Mouse (Mus musculus) spleen, adult 18-20 months (tissue): Measurements from ENCODE around the gene Gm3336.
A peak's percentile ranks its signal among the peaks of the same experiment; 100 is the strongest.

Source experiments
- DNase-seq, 2 experiments: peaks; one replicate each; pipeline ENCODE4 v3.0.0; 2022; ENCODE audit warnings: mixed read lengths in 2 of 2

The Gm3336 gene

DNA sequence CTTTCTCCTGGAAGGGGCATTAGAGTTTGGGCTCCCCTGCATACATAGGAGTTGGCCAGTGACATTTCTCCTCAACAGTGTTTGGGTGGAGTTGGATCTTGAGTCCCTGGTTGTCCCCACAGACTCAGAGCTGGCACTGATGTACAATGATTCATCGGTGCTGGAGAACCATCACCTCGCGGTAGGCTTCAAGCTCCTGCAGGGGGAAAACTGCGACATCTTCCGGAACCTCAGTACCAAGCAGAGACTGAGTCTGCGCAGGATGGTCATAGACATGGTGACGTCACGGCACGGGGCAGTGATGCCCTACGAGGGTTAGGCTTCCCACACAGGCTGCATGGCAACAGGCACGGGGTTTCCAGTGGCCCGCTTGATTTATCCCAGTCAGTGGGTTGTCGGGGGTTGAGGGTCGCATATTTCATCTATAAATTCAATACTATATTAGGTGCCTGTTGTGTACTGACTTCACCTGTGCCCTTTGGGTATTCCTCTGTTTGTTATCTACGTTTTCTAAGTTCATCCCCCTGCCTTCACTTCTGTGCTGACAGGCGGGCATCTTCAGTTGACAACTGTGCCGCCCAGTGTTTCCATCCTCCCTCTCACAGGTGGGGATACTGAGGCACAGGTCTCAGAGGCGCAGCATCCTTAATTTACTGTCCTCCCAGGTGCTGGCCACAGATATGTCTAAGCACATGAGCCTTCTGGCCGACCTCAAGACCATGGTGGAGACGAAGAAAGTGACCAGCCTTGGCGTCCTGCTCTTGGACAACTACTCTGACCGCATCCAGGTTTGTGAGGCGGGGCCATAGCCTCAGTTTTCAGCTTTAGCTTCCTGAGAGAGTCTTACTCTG lies 30.1 kb downstream of the Gm3336 start:
- DNase-seq = peak in 1 of 2 experiments; percentile 1

DNA sequence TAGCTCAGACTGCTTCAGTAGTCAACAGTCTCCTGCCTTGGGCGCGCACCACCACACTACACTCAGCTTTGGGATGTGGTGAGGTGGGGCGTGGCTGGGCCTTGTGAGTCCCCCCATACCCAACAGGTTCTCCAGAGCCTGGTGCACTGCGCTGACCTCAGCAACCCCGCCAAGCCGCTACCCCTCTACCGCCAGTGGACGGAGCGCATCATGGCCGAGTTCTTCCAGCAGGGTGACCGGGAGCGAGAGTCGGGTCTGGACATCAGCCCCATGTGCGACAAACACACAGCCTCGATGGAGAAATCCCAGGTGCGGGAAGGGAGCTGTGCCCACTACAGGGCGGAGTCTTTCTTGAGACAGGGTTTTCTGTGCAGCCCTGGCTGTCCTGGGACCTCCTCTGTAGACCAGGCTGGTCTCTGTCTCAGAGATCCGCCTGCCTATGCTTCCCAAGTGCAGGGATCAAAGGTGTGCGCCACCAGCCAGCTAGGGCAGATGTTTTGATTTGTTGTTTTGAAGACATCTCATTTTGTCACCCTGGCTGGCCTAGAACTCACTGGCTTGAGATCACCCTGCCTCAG lies 30.8 kb downstream of the Gm3336 start:
- peak in 1 of 2 experiments; percentile 8 for DNase-seq

DNA sequence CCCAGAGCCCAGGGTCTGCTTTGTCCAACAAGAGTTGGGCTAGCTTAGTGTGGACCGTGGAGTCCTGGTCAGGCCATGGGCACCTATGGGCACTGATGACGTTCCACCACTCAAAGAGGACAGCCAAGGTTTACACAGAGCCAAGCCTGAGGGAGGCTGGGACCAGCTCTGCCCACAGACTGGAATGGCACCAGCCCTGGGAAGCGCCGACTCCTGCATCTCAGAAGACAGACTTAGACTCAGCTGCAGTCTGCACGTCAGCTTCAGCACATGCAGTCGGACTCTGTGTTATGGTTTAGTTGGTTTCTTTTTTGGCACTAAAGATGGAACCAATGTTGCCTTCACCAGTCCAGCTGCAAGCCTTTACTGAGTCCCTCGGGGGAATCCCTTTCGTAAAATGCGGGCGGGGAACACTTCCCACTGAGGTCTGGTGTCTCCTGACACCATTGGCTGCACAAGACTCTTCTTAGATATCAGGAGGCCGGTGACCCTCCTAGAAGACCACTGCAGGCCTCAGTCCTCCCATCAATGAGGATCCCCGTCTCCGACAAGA lies 31.9 kb downstream of the Gm3336 start:
- peak; percentile 1 to 2 for DNase-seq

DNA sequence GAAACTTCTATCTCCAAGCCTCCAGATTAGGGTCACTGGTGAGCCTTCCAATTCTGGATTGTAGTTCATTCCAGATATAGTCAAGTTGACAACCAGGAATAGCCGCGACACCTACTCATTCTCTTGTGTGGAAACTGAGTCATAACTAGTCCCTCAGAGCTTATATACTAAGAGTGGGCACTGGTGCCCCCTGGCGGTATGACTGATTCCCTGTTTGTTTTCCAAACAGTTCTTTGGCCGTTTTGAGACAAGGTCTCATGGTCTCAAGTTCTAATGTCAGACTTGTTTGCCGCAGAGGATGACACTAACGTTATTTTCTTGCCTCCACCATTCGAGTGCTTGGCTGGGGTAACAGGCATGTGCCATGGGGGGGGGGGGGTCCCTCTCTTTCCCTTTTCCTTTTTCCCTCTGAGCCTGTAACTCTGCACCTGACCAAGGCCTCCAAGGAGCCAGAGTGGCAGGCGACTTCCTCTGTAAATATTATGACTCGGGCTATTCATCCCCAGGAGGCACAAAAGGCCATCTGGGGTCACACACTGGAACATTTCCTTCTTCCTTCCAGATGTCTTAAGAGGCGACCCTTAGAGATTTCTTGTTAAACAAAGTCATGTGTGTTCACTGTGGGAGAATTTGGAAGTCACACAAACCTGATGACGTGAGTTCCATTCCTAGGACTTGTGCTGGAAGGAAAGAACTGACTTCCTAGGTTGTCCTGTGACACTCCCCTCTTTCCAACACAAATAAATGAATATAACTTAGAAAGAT lies 33.8 kb downstream of the Gm3336 start:
- DNase-seq = peak; percentile 61 to 85

DNA sequence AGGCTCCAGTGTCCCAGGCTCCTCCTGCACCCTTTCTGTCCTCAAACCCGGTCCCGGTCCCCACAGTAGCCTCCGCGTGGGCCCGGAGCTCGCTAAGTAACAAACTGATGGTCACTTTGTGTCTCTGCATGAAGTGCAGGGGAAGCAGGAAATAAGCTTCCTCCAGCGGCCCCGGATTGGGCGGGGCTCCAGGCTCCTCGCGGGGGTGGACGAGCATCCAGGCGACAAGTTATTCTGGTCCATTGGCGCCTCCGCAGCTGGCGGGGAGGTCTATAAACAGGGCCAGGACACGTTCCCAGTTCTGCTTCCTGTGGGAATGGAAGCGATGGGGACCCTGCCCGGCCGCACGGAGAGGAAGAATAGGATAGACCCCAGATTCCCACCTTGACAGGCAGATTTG lies 34.8 kb downstream of the Gm3336 start:
- DNase-seq = peak; percentile 71 to 73

DNA sequence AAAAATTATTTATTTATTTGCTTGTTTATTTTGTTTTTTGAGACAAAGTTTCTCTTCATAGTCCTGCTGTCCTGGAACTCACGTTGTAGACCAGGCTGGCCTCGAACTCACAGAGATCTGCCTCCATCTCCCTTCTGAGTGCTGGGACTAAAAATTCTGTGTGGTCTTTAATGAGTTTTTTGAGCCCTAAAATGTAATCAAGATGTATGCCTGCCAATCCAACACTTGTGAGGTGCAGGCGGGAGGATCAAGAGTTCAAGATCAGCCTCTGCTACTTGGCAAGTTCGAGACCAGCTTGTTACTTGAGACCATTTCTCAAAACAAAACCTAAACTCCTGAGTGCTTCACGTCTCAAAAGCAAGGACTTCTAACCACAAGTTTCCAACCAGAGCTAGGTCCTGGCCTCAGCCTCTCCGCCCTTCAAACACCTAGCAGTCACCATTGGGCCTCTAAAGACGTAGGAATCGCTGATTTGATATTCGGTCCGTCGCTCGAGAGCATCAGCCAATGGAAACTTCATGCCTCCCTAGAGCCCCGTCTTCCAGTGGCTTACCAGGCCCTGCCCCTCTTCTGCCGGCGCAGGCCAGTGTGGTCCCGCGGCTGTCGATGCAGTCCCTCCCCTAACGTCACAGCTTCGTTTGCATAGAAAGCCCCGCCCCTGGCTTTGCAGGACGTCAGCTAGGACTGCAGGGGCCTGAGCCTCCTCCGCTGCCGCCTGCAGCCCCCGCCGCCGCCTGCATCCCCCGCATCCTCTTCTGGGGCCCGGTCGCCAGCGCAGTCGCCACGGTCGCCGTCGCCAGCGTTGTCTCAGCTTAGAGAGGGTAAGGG lies 35.9 kb downstream of the Gm3336 start, which contains the start of gene Rab3a:
Rab3a (plus strand) TSS at position 637 of the 828 bp plus-strand sequence.
- DNase-seq = peak; percentile 93 to 97

DNA sequence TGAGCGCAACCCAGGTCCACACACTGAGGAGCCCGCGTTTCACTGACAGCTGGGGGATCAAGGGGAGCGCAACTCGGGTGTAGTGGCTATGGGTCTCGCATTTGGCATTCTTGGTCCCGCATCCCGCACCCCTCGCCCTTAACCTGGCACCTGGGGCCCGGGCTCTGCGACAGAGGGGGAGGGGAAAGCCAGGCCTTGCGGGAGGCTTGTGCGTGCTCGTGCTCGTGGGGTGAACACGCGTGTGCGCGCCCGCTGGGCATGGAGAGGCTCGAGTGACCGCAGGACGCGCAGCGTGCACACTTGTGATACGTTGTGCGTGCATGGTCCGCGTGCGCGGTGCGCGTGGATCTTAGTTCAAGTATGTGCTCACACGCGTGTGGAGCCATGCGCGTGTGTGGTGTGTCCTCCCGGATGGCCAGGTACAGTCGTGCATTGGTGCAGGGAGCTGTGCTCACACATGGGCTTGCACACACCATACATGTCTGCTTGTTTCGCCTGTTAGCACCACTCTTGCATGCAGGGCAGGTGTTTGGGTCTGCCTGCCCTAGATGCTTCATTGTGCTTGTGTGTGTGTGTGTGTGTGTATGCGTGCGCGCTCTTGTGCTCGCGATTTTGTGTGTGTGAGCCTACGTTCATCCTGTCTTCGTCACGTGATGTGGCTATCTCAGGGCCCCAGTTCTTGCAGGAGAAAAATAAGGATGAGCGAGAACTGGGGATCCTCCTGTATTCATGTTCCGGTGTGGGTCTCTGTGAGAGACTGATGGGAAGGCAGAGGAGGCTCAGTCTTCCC lies 36.7 kb downstream of the Gm3336 start:
- peak in 1 of 2 experiments; percentile 52 for DNase-seq

DNA sequence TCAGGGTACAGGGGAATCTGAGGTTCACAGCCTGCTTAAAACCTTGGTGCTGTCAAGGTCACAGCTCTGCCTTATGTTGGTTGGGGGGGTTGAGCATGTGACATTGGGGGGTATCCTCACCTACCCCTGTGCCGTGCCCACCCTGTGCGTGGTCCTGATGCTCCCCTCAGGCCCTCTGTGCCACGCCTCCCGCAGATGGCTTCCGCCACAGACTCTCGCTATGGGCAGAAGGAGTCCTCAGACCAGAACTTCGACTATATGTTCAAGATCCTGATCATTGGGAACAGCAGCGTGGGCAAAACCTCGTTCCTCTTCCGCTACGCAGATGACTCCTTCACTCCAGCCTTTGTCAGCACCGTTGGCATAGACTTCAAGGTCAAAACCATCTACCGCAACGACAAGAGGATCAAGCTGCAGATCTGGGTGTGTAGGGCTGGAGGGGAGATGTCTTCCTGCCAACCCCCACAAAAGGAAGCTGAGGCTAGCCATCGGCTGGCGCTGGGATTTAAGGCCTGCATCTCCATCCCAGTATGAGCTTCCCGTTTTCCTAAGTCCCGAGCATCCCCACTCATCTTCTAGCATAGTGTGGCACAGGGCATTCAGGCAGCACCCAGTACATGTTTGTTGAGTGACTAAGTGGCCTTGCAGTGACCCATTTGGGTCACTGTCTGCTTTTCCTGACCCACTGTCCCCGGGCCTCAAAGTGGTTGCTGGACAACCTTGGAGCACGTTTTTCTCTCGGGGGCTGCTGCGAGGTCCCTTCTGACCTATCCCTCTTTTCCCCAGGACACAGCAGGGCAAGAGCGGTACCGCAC lies 37.5 kb downstream of the Gm3336 start:
- DNase-seq = peak; percentile 6 to 12

DNA sequence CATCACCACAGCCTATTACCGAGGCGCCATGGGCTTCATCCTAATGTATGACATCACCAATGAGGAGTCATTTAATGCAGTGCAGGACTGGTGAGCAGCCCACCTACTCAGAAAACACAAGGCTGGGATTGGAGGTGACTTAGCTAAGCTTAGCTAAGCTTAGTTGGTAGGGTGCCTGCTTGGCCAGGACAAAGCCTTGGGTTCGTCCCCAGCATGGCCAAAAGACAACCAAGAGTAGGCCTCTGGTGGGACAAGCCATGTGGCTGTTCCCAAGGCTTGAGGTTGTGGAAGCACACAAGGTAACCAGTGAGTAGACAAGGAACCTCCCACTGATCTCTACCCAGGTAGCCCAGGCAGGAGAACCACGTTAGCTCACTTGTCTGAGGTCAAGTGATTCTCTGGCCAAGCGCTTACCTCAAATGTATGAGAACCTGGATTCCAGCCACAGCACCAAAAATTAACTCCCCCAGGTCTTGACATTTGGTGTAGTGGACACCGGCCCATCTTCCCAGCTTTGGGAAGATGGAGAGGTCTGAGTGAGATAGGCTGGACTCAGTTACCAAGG lies 38.2 kb downstream of the Gm3336 start:
- DNase-seq = peak in 1 of 2 experiments; percentile 1

DNA sequence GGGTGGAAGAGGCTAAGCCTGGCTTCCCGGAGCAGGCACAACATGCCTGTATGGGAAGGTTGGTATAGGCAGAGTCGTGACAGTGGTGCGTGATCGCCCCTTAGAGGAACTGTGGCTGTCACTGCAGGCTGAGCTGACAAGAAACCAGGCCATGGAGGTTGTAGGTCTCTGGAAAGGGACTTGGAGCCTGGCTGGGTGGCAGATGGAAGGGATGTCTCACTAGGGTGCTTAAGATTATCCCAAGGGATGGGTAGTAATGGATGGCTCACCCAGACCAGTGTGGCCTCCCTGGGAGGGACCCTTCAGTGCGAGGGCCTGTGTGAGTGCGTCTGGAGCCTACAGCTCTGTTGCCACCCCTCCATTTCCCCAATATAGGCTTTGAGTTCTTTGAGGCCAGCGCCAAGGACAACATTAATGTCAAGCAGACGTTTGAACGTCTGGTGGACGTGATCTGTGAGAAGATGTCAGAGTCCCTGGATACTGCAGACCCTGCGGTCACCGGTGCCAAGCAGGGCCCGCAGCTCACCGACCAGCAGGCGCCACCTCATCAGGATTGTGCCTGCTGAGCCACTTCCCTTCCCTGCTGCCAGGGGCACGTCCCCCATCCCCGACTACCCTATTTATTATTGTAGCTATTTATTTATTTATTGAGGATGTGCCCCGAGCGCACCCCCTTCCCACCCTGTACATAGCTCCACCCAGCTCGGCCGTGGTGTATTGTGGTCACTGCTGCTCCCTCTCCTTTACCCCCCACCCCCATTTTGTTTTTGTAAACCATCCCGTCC lies 39.4 kb downstream of the Gm3336 start:
- peak; percentile 13 to 22 for DNase-seq

DNA sequence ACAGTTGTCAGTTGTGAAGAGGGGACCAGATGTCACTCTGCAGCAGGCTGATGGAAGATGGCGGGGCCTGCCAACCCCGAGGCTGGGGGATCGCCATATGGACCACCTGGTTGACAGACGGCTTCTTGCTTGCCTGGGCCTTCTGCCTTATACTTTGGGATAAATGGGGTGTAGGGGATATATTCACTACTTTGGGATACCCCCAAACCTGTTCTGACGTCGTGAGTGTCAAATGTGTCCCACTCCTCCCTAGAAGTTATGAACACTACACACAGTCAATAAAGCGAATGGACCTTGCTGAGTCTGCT lies 39.9 kb downstream of the Gm3336 start:
- peak in 1 of 2 experiments; percentile 5 for DNase-seq

DNA sequence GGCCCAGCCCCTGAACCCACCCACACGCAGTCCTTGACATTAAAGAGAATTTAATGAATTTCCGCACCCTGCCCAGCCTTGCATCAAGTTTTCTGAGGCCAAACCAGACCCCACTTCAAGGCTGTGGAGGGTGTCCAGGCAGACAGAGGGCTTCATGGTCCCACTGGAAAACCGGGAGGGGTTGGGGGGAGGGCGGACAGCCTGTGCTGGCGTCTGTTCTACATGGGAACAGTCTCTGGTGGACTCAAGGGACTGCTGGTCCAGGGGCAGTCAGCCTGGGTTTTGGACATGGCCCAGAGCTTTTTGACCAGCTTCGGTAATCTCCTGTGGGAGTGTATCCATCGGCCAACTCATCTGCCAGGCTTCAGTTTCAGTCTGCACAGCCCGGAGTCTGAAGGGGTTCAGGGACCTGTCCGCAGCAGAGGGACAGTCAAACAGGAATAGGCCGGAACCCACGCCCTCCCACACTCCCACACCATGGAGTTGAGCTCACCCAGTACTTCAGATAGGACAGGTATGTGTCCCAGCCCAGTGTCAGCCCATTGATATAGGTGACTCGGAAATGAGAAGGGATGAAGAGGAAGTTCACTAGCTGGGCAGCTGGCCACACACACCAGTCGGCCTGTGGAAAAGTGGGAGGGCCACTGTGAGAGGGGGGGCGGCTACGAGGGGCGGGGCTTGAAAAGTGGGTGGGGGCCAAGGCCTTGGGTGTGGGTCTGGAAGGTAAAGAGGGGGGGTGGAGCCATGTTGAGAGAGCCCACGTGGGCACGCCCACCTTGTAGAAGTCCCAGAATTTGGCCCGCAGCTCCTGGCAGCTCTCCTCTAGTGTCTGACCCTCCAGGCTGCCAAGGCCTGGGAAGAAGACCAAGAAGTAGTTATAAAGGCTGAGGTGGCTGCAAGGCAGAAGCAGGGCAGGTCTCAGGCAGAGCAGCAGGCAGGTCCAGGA lies 40.5 kb downstream of the Gm3336 start:
- DNase-seq = peak; percentile 2 to 7

DNA sequence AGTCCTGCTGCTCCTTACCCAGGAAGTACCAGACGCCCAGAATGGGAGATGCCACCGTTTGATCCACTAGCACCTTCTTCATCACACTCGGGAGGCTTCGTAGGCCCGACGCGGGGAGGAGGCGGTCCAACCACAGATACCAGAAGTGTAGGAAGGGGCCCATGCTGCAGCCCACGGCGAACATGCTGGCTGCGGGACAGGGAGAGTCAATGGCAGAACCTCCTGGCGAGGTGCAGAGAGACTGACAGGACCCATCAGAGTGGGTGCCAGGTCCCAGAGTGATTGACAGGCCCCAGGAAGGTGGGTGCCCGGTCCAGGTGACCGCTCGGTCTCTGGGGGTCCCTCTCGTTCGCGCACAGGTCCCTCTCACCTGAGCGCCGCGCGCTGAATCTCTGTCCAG lies 42.0 kb downstream of the Gm3336 start:
- no peak for DNase-seq

DNA sequence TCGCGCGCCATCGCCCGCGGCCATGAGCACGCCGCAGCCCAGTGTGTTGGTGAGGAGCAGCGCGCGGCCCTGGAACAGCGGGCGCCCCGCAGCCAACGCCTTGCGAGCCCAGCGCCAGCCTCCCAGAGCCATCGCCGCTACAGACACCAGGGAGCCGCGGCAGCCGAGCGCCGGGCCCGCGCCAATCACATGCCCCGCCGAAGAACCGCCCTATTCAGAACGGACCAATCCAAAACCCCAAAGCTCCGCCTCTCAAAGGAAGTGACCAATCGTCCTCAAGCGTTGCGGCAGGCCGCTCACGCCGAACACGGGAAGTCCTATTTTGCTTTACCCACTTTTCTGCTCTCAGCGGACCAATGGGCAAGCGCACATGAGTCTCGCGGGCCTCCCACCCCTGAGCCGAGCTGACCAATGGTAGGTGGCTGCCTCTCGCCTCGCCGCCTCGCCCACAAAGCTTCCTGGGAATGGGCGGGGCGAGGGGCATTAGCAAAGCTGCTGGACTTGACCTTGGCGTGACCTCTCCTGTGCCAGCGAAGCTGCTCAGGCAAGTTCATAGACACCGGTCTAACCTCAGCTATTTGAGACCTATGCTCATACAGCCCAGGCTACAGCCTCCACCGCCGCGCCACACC lies 42.5 kb downstream of the Gm3336 start, which contains the start of gene Mpv17l2:
Mpv17l2 (minus strand) TSS at position 172 of the 632 bp plus-strand sequence.
- DNase-seq = peak; percentile 85 to 92

DNA sequence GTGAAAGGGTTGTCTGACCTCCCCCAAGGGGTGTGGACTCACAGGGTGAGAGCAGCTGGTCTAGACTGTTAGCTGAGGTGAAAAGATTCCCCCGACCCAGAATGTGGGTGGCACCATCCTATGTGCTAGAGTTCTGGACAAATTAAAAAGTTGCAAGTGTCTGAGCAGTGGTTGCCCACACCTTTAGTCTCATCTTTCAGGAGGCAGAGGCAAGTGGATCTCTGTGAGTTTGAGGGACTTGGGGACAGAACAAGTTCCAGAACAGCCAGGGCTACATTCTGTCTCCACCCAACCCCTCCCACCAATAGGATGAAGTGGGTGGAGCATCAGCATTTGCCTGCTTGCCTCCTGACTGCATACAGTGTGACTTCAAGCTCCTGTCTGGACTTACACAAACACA lies 43.8 kb downstream of the Gm3336 start:
- no peak for DNase-seq

DNA sequence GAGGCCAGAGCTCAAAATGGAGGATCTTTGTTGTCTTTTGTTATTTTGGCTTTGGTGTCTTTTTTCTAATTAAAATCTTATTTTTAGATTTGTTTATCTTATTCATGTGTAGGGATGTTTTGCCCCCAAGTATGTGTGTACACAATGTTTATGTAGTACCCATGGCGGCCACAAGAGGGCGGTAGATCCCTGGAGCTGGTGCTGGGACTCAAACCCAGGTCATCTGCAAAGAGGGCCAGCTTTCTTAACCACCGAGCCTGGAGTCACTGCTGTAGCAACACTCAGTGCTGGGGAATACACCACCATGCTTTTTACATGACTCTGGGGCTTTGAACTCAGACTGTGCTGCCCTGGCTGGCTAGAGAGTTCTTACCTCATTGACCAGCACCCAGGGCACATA lies 45.0 kb downstream of the Gm3336 start:
- peak; percentile 53 to 78 for DNase-seq

DNA sequence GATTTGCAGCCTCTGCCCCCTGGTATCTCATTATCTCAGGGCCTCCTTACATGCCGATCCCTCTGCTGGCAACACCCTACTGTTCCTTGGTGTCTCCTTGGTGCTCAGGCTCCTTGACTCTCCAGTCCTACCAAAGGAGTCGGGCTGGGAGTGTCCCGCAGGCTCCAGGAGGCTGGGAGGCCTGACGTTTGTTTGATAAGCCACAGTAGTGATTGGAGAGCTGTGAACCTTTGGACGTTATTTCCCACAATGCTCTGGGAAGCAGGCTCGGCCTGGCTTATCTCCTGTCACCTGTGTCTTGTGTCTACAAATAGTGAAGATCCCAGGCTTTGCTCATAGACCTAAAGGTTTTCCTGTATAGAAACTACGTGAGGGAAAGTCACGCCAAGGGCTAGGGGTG lies 45.7 kb downstream of the Gm3336 start:
- DNase-seq = no peak

DNA sequence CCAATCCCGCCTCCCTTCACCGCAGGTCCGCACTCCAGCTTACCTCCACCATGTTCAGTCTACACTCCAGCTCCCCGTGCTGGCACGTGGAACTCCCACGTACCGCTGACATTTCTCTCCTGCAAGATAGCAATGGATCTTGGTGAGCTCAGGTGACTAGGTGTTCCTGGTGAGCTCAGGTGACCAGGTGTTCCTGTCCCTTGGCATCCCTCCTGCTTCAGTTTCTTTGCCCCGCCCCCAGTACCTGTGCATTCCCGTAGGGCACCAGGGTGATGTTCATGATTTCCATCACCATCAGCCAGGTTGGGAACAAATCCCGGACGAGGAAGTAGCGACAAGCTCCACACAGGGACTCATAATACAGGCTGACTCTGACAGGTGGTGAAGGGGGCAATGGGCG lies 46.3 kb downstream of the Gm3336 start:
- DNase-seq = no peak
